Comparison of ENCODE assay signal across 23 mouse cellular contexts in the genomic region with DNA sequence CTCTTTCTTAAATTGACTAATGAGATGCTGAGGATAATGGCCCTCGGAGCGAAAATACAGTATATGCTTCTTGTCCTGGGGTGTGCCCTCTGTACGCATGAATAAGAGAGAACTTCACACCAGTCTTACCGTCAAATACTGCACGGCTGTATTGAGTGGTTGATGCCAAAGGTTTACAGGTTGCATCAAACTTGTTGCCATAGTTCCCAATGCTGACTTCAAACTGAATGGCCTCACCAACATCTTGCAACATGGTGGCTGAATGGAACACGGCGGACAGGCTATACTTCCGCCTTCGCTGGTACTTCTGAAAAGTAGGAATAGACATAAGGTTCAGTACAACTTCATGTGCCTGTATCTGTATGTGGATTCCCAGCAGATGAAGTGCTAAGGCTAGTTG.
"Had no signal": no experiment of that assay in that cellular context is flagged by ENCODE, and none has a peak within 500 bp of the region (broad histone marks: within the 10 kb centered on the region; RNA-seq: fewer than 3 reads in every experiment).

No protein-coding gene starts in this region.

- DNase-seq: gastrocnemius, adult 2 months; gastrocnemius, postnatal 10 days; gastrocnemius, postnatal 25 days; heart, postnatal 10 days; heart, postnatal 4 days; kidney, adult 11 months; kidney, adult 2 months; kidney, adult 9 months; kidney, postnatal 14 days; kidney, postnatal 36 days; layer of hippocampus, adult 9-11 months; layer of hippocampus, postnatal 36 days; left cerebral cortex, postnatal 4 days had no signal

- H3K4me1 ChIP-seq: heart, embryonic 10.5 days; heart, embryonic 12.5 days; hindbrain, embryonic 10.5 days; hindbrain, embryonic 12.5 days; hindbrain, embryonic 15.5 days; kidney, embryonic 15.5 days; limb, embryonic 13.5 days; limb, embryonic 15.5 days had no signal

- H3K27ac ChIP-seq: gastrocnemius, adult 2 months; heart, embryonic 10.5 days; hindbrain, embryonic 10.5 days; hindbrain, embryonic 12.5 days; hindbrain, embryonic 15.5 days; hindbrain, postnatal 0 days; kidney, embryonic 15.5 days; kidney, postnatal 0 days; limb, embryonic 13.5 days; limb, embryonic 15.5 days had no signal

- H3K4me3 ChIP-seq: gastrocnemius, adult 2 months; heart, embryonic 10.5 days; heart, embryonic 12.5 days; hindbrain, embryonic 10.5 days; hindbrain, embryonic 12.5 days; hindbrain, embryonic 15.5 days; kidney, embryonic 15.5 days; limb, embryonic 13.5 days; limb, embryonic 15.5 days had no signal
